Mouse (Mus musculus) heart, adult 9 months (tissue): ENCODE data around the gene Tlx3.

Experiments
- DNase-seq, 2 experiments: peaks; one replicate each; pipeline ENCODE4 v3.0.0; 2022; ENCODE audit warnings: low spot score in 2 of 2

Gene Tlx3

GRCm38 (mm10) chr11:33203383-33204328 lies at the start of gene Tlx3:
Gene Tlx3, minus strand, starts transcription at chr11:33203589.
- peak in 1 of 2 experiments; percentile 21 for DNase-seq

- DNase-seq, result no peak
Observed at GRCm38 (mm10) chr11:33240295-33240694, 36.9 kb upstream of the Tlx3 start.

GRCm38 (mm10) chr11:33234134-33234533 lies 30.7 kb upstream of the Tlx3 start:
- DNase-seq, result no peak

DNA sequence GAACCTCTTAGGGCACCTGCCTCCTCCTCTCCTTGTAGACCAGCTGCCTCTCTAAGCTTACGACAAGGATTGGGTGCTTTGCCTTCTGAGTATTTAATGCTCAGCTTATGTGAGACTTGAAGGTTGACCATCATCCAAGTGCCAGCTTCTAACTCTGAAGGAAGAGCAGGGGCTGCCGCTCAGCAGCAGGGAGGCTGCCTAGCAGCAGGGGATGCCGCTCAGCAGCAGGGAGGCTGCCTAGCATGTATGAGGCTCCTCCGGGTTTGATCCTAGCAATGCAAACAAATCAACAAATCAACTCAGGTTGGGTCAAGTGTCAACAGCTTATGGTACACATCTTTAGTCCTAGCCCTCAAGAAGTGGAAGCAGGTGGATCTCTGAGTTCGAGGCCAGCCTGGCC lies 28.7 kb upstream of the Tlx3 start:
- DNase-seq, result no peak

GRCm38 (mm10) chr11:33228186-33228585 lies 24.8 kb upstream of the Tlx3 start:
- no peak for DNase-seq

DNA sequence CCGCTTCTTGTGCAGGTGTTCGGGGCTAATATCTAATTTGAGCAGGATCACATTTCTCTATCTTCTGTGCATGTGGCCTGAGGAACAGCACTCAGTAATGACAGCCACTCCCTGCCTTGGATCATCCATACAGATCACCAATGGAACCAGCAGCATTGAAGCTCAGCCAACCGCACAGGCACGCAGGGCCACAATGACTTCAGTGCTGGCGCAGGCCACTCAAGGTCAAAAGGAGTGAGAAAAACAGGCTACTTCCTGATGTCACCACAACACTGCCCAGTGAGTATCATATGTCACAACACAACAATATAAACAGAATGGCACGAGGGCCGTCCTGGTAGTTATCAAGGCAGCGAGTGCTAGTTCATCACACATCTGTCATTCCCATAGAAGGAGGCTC lies 23.1 kb upstream of the Tlx3 start:
- DNase-seq, result no peak

DNA sequence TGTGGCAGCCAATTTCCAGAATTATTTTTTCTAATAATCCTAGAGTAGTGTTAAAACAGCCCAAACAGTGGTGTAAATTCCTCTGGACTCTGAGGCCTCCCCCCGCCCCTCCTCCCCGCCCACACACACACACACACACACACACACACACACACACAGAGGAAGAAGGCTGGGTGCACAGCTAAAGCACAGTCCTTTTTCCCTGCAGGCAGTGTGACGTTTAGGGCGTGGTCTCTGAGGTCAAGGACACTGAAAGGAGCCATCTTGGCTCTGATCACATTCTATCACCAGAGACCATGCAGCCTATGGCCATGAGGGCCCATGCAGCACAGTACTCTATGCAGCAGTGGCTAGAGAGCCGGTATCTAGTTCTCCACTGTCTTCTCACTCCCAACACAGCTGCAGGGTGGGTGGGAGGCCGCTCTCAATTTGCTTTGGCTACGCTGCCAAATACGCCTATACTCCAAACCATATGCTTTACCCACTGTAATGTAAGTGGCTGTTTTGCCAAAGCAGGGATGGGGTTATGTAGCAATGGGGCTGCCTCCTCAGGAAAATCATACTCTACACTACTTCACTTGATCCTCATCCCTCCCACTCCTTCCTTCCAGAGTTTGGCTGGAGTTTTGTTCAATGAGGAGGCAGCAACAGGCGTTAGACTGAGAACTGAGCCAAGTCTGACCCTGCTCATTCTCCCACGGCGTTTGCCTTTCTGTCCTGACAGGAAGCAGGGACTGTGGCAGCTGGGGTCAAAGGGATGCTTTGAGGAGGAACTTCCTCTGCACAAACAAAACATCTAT lies 18.4 kb upstream of the Tlx3 start:
- no peak for DNase-seq

DNA sequence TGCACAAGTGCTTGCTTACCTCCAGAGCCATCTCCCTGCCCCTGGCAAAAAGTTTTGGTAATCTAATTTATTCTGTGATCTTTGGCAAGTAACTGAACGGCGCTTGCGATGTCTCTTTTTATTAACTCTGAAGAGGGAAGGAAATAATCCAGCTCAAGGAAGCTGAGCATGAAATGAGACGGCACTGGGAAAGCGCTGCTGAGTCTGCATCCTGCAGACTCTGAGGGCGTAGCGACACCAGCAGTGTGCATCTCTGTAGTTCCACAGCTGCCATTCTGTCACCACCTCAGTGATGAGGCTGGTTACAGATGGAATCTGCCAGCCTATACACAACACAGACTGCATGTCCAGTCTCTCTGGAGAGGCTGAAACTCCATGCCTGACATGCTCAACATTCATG lies 17.4 kb upstream of the Tlx3 start:
- DNase-seq, result no peak

GRCm38 (mm10) chr11:33217384-33218079 lies 14.1 kb upstream of the Tlx3 start:
- no peak for DNase-seq

- DNase-seq, result no peak
Observed at GRCm38 (mm10) chr11:33207411-33207810, 4.0 kb upstream of the Tlx3 start.

- no peak for DNase-seq
Observed at GRCm38 (mm10) chr11:33204966-33205365, 1.6 kb upstream of the Tlx3 start.

DNA sequence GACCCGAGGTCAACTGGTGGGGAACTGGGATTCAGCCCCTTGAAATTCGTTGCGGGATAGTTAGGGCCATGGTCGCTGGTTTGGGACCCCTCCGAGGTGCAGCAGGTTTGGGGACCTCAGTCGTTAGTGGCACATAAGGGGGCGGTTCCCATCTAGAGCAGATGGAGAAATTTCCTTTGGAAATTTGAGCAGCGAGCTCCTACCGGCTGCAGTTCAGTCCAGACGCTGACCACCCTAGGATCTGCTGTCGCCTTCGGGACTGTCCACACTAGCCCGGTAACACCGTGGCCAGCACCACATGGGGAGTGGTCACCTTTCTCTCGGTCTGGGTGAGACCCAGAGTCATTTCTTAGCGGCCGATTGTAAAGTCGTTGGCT lies 928 bp upstream of the Tlx3 start:
- DNase-seq, result no peak

GRCm38 (mm10) chr11:33202972-33203371 lies 417 bp downstream of the Tlx3 start:
- no peak for DNase-seq

DNA sequence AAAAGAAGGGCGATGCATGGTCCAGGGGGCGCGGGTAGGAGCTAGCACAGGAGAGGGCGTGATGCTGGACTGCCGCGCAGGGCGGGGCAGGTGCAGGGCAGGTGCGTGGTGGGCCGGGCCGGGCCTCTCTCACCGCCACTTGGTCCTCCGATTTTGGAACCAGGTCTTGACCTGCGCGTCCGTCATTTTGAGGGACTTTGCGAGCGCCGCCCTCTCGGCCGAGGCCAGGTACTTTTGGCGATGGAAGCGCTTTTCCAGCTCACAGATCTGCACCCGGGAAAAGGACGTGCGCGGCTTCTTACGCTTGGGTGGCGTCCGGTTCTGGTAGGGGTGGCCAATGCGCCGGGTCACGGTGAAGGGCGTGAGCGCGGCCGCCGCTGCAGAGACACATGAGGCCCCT lies 1.1 kb downstream of the Tlx3 start:
- no peak for DNase-seq

GRCm38 (mm10) chr11:33201626-33202010 lies 1.8 kb downstream of the Tlx3 start:
- no peak for DNase-seq

- DNase-seq, result no peak
Observed at GRCm38 (mm10) chr11:33200764-33201625, 2.4 kb downstream of the Tlx3 start.

DNA sequence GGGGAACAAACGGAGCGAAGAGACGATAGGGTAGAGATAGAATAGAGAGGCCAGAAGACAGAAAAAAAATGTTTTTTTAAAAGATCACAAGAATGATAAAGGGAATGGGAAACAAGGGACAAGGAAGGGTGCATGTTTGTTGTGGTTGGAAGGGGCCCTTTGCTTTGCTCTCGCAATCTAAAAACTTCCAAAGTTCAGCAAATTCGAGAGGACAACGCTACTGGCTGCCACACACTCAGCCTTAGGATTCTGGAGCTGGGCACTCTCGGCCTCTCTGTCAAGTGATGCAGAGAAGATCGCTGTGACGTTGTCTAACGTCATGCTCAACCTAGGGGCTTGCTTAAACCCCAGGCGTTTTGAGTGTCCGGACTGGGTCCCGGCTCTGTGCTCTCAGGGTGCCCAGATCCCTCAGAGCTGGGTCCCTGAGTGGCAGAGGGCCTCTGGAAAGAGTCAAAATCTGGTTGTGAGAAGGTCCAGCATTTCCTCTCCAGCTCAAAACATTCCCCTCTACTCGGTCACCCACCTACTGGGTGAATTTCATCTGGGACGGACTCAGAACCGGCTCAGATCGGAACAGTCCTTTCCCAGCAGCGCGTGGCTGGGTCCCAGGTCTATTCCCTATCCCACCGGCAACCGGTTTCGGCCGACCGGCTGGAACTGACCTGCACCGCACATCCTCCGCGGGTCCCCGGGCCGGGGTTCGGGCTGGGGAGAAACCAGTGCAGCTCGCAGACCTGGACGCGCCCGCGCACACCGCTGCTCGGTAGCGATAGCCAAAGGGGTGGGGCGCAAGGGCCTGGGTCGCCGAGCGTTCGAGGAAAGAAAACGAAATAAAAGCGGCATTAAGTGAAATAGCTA lies 3.3 kb downstream of the Tlx3 start:
- no peak for DNase-seq

DNA sequence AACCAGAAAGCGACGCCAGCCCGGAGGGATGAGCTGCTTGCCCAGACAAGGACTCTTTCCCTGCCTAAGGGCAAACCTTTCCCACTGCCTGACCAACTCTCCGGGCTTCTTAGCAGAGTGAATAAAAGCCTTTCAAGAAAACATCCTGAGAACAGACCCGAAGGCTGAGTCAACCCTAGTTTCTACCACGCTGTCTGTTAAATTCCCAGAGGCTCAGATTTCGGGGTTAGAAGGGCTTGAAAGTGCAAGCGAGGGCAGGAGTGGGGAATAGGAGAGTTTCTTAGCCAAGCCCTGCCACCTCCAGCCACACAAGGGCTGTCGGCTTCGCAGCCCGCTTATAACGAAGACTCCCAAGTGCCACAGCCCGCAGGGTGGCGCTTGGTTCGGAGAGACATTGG lies 4.3 kb downstream of the Tlx3 start:
- no peak for DNase-seq

DNA sequence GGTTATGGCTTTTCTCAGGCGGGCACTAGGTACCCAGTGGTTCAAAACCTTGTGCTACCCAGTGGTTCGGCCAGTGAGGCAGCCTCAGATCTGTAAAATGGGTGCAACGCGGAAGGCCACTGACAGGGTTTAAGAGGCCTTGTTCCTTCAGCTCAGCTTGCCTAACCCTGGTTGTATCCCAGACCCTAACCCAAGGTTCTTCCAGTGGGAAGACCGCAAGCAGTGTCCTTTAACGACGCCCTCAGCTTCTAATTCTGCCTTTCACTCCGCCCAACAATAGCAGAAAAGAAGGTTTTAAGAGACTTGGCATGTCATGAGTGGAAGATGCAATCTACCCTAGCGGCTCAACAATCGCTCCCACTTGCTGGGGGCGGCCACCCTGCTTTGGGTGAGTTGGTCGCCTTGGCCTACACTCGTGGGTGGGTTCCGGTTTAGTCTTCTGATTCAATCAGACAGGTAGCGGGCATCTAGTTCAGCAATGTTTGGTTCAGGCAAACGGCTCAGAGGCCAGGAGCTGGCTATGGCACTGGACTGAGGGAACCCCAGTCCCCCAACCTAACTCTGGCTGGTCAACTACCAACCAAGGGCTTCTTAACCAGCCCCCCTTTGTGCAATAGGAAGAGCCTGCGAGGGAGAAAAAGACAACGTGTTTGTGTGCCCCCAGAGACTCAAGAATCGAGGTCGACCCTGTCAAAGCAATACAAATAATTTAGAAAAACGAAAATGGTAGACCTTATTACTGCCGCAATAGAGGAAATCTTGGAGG lies 4.9 kb downstream of the Tlx3 start:
- DNase-seq, result no peak

DNA sequence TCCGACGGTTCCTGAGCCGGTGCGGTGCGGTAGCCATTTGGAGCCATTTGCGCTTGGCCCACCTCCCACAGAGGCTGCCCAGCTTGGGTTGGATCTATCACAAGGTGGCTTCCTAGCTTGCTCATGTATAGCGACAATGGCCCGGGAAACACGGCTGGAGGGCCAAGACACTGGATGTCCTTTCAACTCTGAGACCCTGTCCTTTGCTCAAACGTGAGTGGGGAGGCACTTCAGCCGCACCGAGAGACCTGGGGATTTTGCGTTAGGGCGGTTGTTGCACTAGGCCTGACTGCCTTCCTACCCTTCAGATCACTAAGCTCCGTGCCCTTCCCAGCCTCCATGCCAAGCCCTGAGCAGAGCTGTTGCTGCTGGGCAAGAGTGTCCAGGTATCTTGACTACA lies 5.7 kb downstream of the Tlx3 start:
- DNase-seq, result no peak
